Mouse (Mus musculus): ENCODE results near the gene Hoxd4. TPM values are rescaled to one million over a fixed set of nuclear protein-coding genes. Genes with fewer than 3 reads are reported as not detected.

Hoxd4 gene
- polyA plus RNA-seq, 1 experiment from 2014 or later, result not detected

GRCm38 (mm10) chr2:74672481-74673362 lies 39.0 kb upstream of the Hoxd4 start:
- H3K27ac ChIP-seq, result no peak overlapping the region
- 1% methylated on average over 39 of the region's 40 CpGs for WGBS

GRCm38 (mm10) chr2:74673835-74674425 lies 37.8 kb upstream of the Hoxd4 start:
- WGBS, result under 1% methylated on average over 24 of the region's 24 CpGs
- 0 out of 2 replicates have a peak, but pooled peaks cover 9% of the 10 kb centered on the region for H3K4me1 ChIP-seq
- H3K27me3 ChIP-seq, result peaks cover 99% of the 10 kb centered on the region
- H3K36me3 ChIP-seq, result no peaks in the 10 kb centered on the region
- H3K4me3 ChIP-seq, result no peak overlapping the region
- no peak overlapping the region for H3K9ac ChIP-seq
- no peak for ATAC-seq (ENCODE audit: insufficient number of reproducible peaks, insufficient read depth, low FRiP score, low TSS enrichment, low read depth)
- no peak overlapping the region for H3K27ac ChIP-seq
- no peaks in the 10 kb centered on the region for H3K9me3 ChIP-seq
- no peak overlapping the region for H3K4me2 ChIP-seq

More at GRCm38 (mm10) chr2:74672481-74673362, 39.0 kb upstream of the Hoxd4 start:
- no peaks in the 10 kb centered on the region for H3K9me3 ChIP-seq
- H3K4me2 ChIP-seq, result peak overlapping the region; percentile 63
- H3K4me1 ChIP-seq, result peaks cover 19% of the 10 kb centered on the region
- no peak overlapping the region for H3K9ac ChIP-seq
- ATAC-seq (ENCODE audit: insufficient number of reproducible peaks, insufficient read depth, low FRiP score, low TSS enrichment, low read depth), result peak; percentile 53; the same call in 1 of the 2 replicates
- H3K4me3 ChIP-seq, result peak overlapping the region; percentile 38
- H3K27me3 ChIP-seq, result peaks cover 99% of the 10 kb centered on the region
- no peaks in the 10 kb centered on the region for H3K36me3 ChIP-seq

- no peak within 1 kb of the TSS for H3K4me2 ChIP-seq
- no peaks in the 10 kb centered on the region for H3K9me3 ChIP-seq
- H3K36me3 ChIP-seq, result no peaks in the 10 kb centered on the region
- no peak for ATAC-seq (ENCODE audit: insufficient number of reproducible peaks, insufficient read depth, low FRiP score, low TSS enrichment, low read depth)
- no peak within 1 kb of the TSS for H3K9ac ChIP-seq
- H3K4me1 ChIP-seq, result 0 out of 2 replicates have a peak, but pooled peaks cover 15% of the 10 kb centered on the region
- H3K27me3 ChIP-seq, result peaks cover 99% of the 10 kb centered on the region
- WGBS, result 1% methylated on average over 47 of the region's 47 CpGs
- no peak within 1 kb of the TSS for H3K27ac ChIP-seq
- H3K4me3 ChIP-seq, result no peak within 1 kb of the TSS
Measured at GRCm38 (mm10) chr2:74674881-74675665, 36.7 kb upstream of the Hoxd4 start, which contains the start of gene Hoxd12. TSS of gene Hoxd12 (plus strand) at chr2:74675013.

- H3K27ac ChIP-seq, result no peak overlapping the region
- 0 out of 2 replicates have a peak, but pooled peaks cover 15% of the 10 kb centered on the region for H3K4me1 ChIP-seq
- H3K4me3 ChIP-seq, result no peak overlapping the region
- peak; percentile 38; the same call in 1 of the 2 replicates for ATAC-seq (ENCODE audit: insufficient number of reproducible peaks, insufficient read depth, low FRiP score, low TSS enrichment, low read depth)
- 5% methylated on average over 24 of the region's 24 CpGs for WGBS
- H3K4me2 ChIP-seq, result no peak overlapping the region
- H3K27me3 ChIP-seq, result peaks cover 100% of the 10 kb centered on the region
- H3K36me3 ChIP-seq, result no peaks in the 10 kb centered on the region
- H3K9ac ChIP-seq, result no peak overlapping the region
- H3K9me3 ChIP-seq, result no peaks in the 10 kb centered on the region
Measured at GRCm38 (mm10) chr2:74675666-74676282, 36.0 kb upstream of the Hoxd4 start.

GRCm38 (mm10) chr2:74676376-74677052 lies 35.2 kb upstream of the Hoxd4 start:
- Histone ChIP-seq H3K27ac (no peak overlapping the region), H3K9ac (no peak overlapping the region), H3K4me3 (no peak overlapping the region), H3K4me1 (peaks cover 15% of the 10 kb centered on the region; the same call in 1 of the 2 replicates), H3K36me3 (no peaks in the 10 kb centered on the region), H3K9me3 (no peaks in the 10 kb centered on the region), H3K4me2 (no peak overlapping the region), H3K27me3 (peaks cover 100% of the 10 kb centered on the region)
- no peak for ATAC-seq (ENCODE audit: insufficient number of reproducible peaks, insufficient read depth, low FRiP score, low TSS enrichment, low read depth)
- WGBS, result 5% methylated on average over 9 of the region's 9 CpGs

GRCm38 (mm10) chr2:74677106-74677505 lies 34.6 kb upstream of the Hoxd4 start:
- H3K9me3 ChIP-seq, result no peaks in the 10 kb centered on the region
- H3K9ac ChIP-seq, result no peak overlapping the region
- 5% methylated on average over 2 of the region's 2 CpGs for WGBS
- H3K4me3 ChIP-seq, result no peak overlapping the region
- ATAC-seq (ENCODE audit: insufficient number of reproducible peaks, insufficient read depth, low FRiP score, low TSS enrichment, low read depth), result no peak
- H3K4me1 ChIP-seq, result peaks cover 21% of the 10 kb centered on the region
- H3K36me3 ChIP-seq, result no peaks in the 10 kb centered on the region
- peaks cover 100% of the 10 kb centered on the region for H3K27me3 ChIP-seq
- H3K27ac ChIP-seq, result no peak overlapping the region
- H3K4me2 ChIP-seq, result no peak overlapping the region

- Histone ChIP-seq H3K9ac (no peak within 1 kb of the TSS), H3K27ac (no peak within 1 kb of the TSS), H3K4me2 (0 out of 2 replicates have a peak within 1 kb of the TSS, but pooled peaks have one; percentile 7), H3K4me1 (peaks cover 25% of the 10 kb centered on the region), H3K36me3 (no peaks in the 10 kb centered on the region), H3K27me3 (peaks cover 100% of the 10 kb centered on the region), H3K9me3 (no peaks in the 10 kb centered on the region), H3K4me3 (peak within 1 kb of the TSS; percentile 8; the same call in 1 of the 2 replicates)
- 2% methylated on average over 15 of the region's 15 CpGs for WGBS
- ATAC-seq (ENCODE audit: insufficient number of reproducible peaks, insufficient read depth, low FRiP score, low TSS enrichment, low read depth), result no peak
Measured at GRCm38 (mm10) chr2:74678891-74679595, 32.7 kb upstream of the Hoxd4 start, which contains the start of gene Hoxd11. TSS of gene Hoxd11 (plus strand) at chr2:74679557.

GRCm38 (mm10) chr2:74679596-74679971 lies 32.1 kb upstream of the Hoxd4 start:
- WGBS, result under 1% methylated on average over 26 of the region's 26 CpGs
- no peak overlapping the region for H3K9ac ChIP-seq
- no peak for ATAC-seq (ENCODE audit: insufficient number of reproducible peaks, insufficient read depth, low FRiP score, low TSS enrichment, low read depth)
- H3K4me3 ChIP-seq, result peak overlapping the region; percentile 8; the same call in 1 of the 2 replicates
- no peaks in the 10 kb centered on the region for H3K36me3 ChIP-seq
- H3K27ac ChIP-seq, result no peak overlapping the region
- H3K9me3 ChIP-seq, result no peaks in the 10 kb centered on the region
- H3K4me2 ChIP-seq, result 0 out of 2 replicates have a peak overlapping the region, but pooled peaks have one; percentile 7
- peaks cover 100% of the 10 kb centered on the region for H3K27me3 ChIP-seq
- peaks cover 25% of the 10 kb centered on the region for H3K4me1 ChIP-seq

GRCm38 (mm10) chr2:74679980-74680379 lies 31.7 kb upstream of the Hoxd4 start:
- Histone ChIP-seq H3K9ac (no peak overlapping the region), H3K27me3 (peaks cover 100% of the 10 kb centered on the region), H3K27ac (no peak overlapping the region), H3K4me1 (peaks cover 24% of the 10 kb centered on the region), H3K4me3 (peak overlapping the region; percentile 8; the same call in 1 of the 2 replicates), H3K4me2 (0 out of 2 replicates have a peak overlapping the region, but pooled peaks have one; percentile 7), H3K36me3 (no peaks in the 10 kb centered on the region), H3K9me3 (no peaks in the 10 kb centered on the region)
- 2% methylated on average over 23 of the region's 23 CpGs for WGBS
- ATAC-seq (ENCODE audit: insufficient number of reproducible peaks, insufficient read depth, low FRiP score, low TSS enrichment, low read depth), result no peak
